Mouse (Mus musculus): ENCODE results near the gene Prpsap1.
"Not testable (repeated sequence)": the region's sequence is repeated elsewhere in the genome, so short reads cannot be mapped to it uniquely, and the experiment has no call there.

Prpsap1 gene

GRCm38 (mm10) chr11:116428872-116429859, 64.8 kb downstream of the Prpsap1 start:
- no peak for DNase-seq (ENCODE audit: low spot score)

- no peak for DNase-seq (ENCODE audit: low spot score)
Observed at GRCm38 (mm10) chr11:116426852-116427575, 67.0 kb downstream of the Prpsap1 start.

- DNase-seq (ENCODE audit: low spot score) = not testable (repeated sequence)
Observed at GRCm38 (mm10) chr11:116426328-116426727, 67.7 kb downstream of the Prpsap1 start.

GRCm38 (mm10) chr11:116424621-116425407, 69.2 kb downstream of the Prpsap1 start:
- no peak for DNase-seq (ENCODE audit: low spot score)

GRCm38 (mm10) chr11:116423782-116424620, 70.0 kb downstream of the Prpsap1 start:
- peak; percentile 78 for DNase-seq (ENCODE audit: low spot score)

GRCm38 (mm10) chr11:116423214-116423613, 70.8 kb downstream of the Prpsap1 start:
- DNase-seq (ENCODE audit: low spot score) = no peak

- no peak for DNase-seq (ENCODE audit: low spot score)
Observed at GRCm38 (mm10) chr11:116422562-116422961, 71.4 kb downstream of the Prpsap1 start.

- DNase-seq (ENCODE audit: low spot score) = no peak
Observed at GRCm38 (mm10) chr11:116421102-116421501, 72.9 kb downstream of the Prpsap1 start.
